Mouse (Mus musculus) ES-Bruce4 (cell line): ENCODE results near the gene Ech1. TPM values are rescaled to one million over a fixed set of nuclear protein-coding genes. Genes with fewer than 3 reads are reported as not detected.

ENCODE experiments used
- H3K27ac ChIP-seq: 2 replicates; pipeline ENCODE4 v1.5.1; 2012; ENCODE audit warnings: low read length, inconsistent platforms; ENCODE audit not compliant: insufficient read depth
- H3K27me3 ChIP-seq: 2 replicates; pipeline ENCODE4 v1.6.1; 2012; ENCODE audit warnings: mild to moderate bottlenecking, low read length, inconsistent platforms; ENCODE audit not compliant: control insufficient read depth, poor library complexity, insufficient read depth, severe bottlenecking
- H3K36me3 ChIP-seq: 2 replicates; pipeline ENCODE4 v1.6.1; 2012; ENCODE audit warnings: inconsistent platforms, mild to moderate bottlenecking, low read length, moderate library complexity; ENCODE audit not compliant: control insufficient read depth, poor library complexity, insufficient read depth, severe bottlenecking
- H3K4me1 ChIP-seq: one replicate; pipeline ENCODE4 v1.8.1; 2011; ENCODE audit warnings: low read length; ENCODE audit not compliant: control insufficient read depth, insufficient read depth
- H3K4me3 ChIP-seq: 2 replicates; pipeline ENCODE4 v1.5.1; 2011; ENCODE audit warnings: low read depth, mild to moderate bottlenecking, low read length
- H3K9ac ChIP-seq: 2 replicates; pipeline ENCODE4 v1.6.1; 2012; ENCODE audit warnings: low read depth, mild to moderate bottlenecking, inconsistent platforms; ENCODE audit not compliant: poor library complexity, severe bottlenecking
- H3K9me3 ChIP-seq: replicated peaks from 2 replicates; pipeline ENCODE4 v1.6.1; 2012; ENCODE audit warnings: mild to moderate bottlenecking, low read length, inconsistent platforms; ENCODE audit not compliant: control insufficient read depth, poor library complexity, insufficient read depth, severe bottlenecking
- CTCF ChIP-seq: IDR thresholded peaks from one replicate; pipeline ENCODE4 v1.8.1; 2011; ENCODE audit warnings: low read depth, low read length
- EP300 ChIP-seq: IDR thresholded peaks from 2 replicates; pipeline ENCODE4 v1.6.1; 2011; ENCODE audit warnings: low read depth, low read length; ENCODE audit not compliant: insufficient read depth
- POLR2A ChIP-seq: IDR thresholded peaks from one replicate; pipeline ENCODE4 v1.8.1; 2011; ENCODE audit warnings: low read length; ENCODE audit not compliant: insufficient read depth
- polyA plus RNA-seq: library from polyadenylated mRNA; stranded (reverse); fragments of >200 nt; gene quantifications from 2 replicates; pipeline ENCODE4 v1.2.4, GENCODE M21; 2011; ENCODE audit warnings: low read depth; ENCODE audit not compliant: missing spikeins, insufficient read depth, insufficient read length

The Ech1 gene
- polyA plus RNA-seq, 1 experiment = 41.3 TPM

GRCm38 (mm10) chr7:28792391-28793185, 32.4 kb upstream of the Ech1 start:
- Histone ChIP-seq H3K9me3 (no peaks in the 10 kb centered on the region), H3K4me3 (peak overlapping the region; percentile 10; the same call in 1 of the 2 replicates), H3K36me3 (no peaks in the 10 kb centered on the region), H3K4me1 (peaks cover 7% of the 10 kb centered on the region), H3K27ac (no peak overlapping the region), H3K9ac (no peak overlapping the region), H3K27me3 (no peaks in the 10 kb centered on the region)
- TF ChIP-seq CTCF (peak; percentile 35), EP300 (no peak)

GRCm38 (mm10) chr7:28793834-28794233, 31.2 kb upstream of the Ech1 start:
- H3K9ac ChIP-seq = no peak overlapping the region
- no peaks in the 10 kb centered on the region for H3K27me3 ChIP-seq
- no peak overlapping the region for H3K4me3 ChIP-seq
- peaks cover 2% of the 10 kb centered on the region for H3K36me3 ChIP-seq
- TF ChIP-seq EP300 (no peak), CTCF (peak; percentile 41)
- H3K4me1 ChIP-seq = peaks cover 7% of the 10 kb centered on the region
- H3K27ac ChIP-seq = no peak overlapping the region
- H3K9me3 ChIP-seq = no peaks in the 10 kb centered on the region

GRCm38 (mm10) chr7:28794496-28794895, 30.5 kb upstream of the Ech1 start:
- no peak overlapping the region for H3K9ac ChIP-seq
- H3K27me3 ChIP-seq = no peaks in the 10 kb centered on the region
- peaks cover 4% of the 10 kb centered on the region for H3K36me3 ChIP-seq
- no peak overlapping the region for H3K4me3 ChIP-seq
- no peak for TF ChIP-seq CTCF
- no peaks in the 10 kb centered on the region for H3K9me3 ChIP-seq
- peaks cover 7% of the 10 kb centered on the region for H3K4me1 ChIP-seq
- H3K27ac ChIP-seq = no peak overlapping the region

GRCm38 (mm10) chr7:28795832-28796231, 29.2 kb upstream of the Ech1 start:
- no peak for TF ChIP-seq EP300
- peak; percentile 47 for TF ChIP-seq POLR2A
- peak overlapping the region; percentile 62 for H3K27ac ChIP-seq
- H3K4me3 ChIP-seq = peak overlapping the region; percentile 90
- no peaks in the 10 kb centered on the region for H3K27me3 ChIP-seq
- H3K36me3 ChIP-seq = peaks cover 5% of the 10 kb centered on the region
- no peaks in the 10 kb centered on the region for H3K9me3 ChIP-seq
- H3K9ac ChIP-seq = peak overlapping the region; percentile 74
- H3K4me1 ChIP-seq = peaks cover 1% of the 10 kb centered on the region

GRCm38 (mm10) chr7:28796562-28796975, 28.4 kb upstream of the Ech1 start:
- H3K27ac ChIP-seq = peak overlapping the region; percentile 62
- H3K36me3 ChIP-seq = peaks cover 5% of the 10 kb centered on the region
- no peaks in the 10 kb centered on the region for H3K9me3 ChIP-seq
- peaks cover 1% of the 10 kb centered on the region for H3K4me1 ChIP-seq
- H3K9ac ChIP-seq = peak overlapping the region; percentile 74
- H3K27me3 ChIP-seq = no peaks in the 10 kb centered on the region
- peak overlapping the region; percentile 90 for H3K4me3 ChIP-seq
- TF ChIP-seq EP300 = peak; percentile 37; the same call in 1 of the 2 replicates
- peak; percentile 97 for TF ChIP-seq CTCF
- TF ChIP-seq POLR2A = no peak

- Histone ChIP-seq H3K4me3 (no peak overlapping the region), H3K27me3 (no peaks in the 10 kb centered on the region), H3K9me3 (no peaks in the 10 kb centered on the region), H3K27ac (no peak overlapping the region), H3K36me3 (peaks cover 5% of the 10 kb centered on the region), H3K4me1 (peaks cover 5% of the 10 kb centered on the region), H3K9ac (no peak overlapping the region)
- TF ChIP-seq EP300 (no peak), POLR2A (no peak), CTCF (no peak)
These were observed 25.0 kb upstream of the Ech1 start for GRCm38 (mm10) chr7:28799994-28800393.
